Mouse (Mus musculus) gonadal fat pad, adult 2 months (tissue): ENCODE data around the gene Kctd18. TPM values are rescaled to one million over a fixed set of nuclear protein-coding genes. Genes with fewer than 3 reads are reported as not detected.
"Not testable (repeated sequence)": the region's sequence is repeated elsewhere in the genome, so short reads cannot be mapped to it uniquely, and the experiment has no call there.

Experiments used
- DNase-seq: peaks from one replicate; pipeline ENCODE4 v3.0.0-alpha.2; 2012; ENCODE audit warnings: low read depth
- polyA plus RNA-seq: library from polyadenylated mRNA; depleted of rRNA; stranded (reverse); fragments of >200 nt; gene quantifications from 2 replicates; pipeline ENCODE4 v1.2.3, GENCODE M21; 2012; rRNA removed

Kctd18 gene
- 7.3 and 8.5 TPM in 2 replicates for polyA plus RNA-seq

- no peak for DNase-seq
Measured at GRCm38 (mm10) chr1:58018856-58019255, at the start of gene Kctd18. Kctd18 (minus strand) TSS chr1:58018956.

DNA sequence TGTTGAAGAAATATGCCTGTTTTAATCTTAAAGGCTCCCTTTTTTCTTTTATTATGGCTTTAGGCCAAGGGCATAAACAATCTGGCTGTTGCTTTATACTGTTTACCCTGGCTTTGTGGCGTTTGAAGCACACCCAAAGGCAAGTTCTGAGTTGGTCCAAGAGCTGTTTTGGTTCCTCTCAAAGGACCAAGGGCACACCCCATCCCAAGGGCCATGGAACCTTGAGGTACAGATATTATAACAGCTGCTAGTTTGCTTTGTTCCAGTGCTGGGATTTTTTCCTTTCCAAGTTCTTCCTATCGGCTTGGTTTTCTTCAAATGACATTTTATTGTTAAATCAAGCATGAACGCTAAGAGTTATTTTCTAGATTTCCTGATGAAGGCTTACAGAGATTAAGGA is 46.9 kb upstream of the Kctd18 start:
- no peak for DNase-seq

GRCm38 (mm10) chr1:58065151-58065550 is 46.4 kb upstream of the Kctd18 start:
- no peak for DNase-seq

- DNase-seq, result no peak
Measured at GRCm38 (mm10) chr1:58062131-58062530, 43.4 kb upstream of the Kctd18 start.

DNA sequence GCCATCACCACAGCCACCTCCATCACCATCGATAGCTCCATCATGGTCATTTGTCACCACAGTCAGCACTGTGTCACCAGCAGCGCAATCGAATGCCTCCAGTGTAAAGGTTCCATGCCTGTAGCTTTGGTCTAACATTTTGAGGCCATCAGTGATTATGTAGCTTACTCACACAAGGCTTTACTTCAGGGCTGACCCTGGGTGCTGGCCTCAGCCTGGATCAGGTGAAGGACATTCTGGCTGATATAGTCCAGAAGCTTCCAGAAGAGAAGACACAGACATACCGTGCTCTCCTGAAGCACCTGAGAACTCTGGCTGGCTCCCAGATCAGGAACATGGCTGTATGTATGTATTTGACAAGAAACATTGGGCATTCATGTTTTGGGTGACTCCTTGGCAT is 40.1 kb upstream of the Kctd18 start:
- no peak for DNase-seq

- DNase-seq, result no peak
Measured at GRCm38 (mm10) chr1:58056939-58057338, 38.2 kb upstream of the Kctd18 start.

GRCm38 (mm10) chr1:58056074-58056807 is 37.5 kb upstream of the Kctd18 start:
- no peak for DNase-seq

GRCm38 (mm10) chr1:58055598-58055997 is 36.8 kb upstream of the Kctd18 start:
- DNase-seq, result no peak

GRCm38 (mm10) chr1:58049126-58049525 is 30.4 kb upstream of the Kctd18 start:
- DNase-seq, result no peak

DNA sequence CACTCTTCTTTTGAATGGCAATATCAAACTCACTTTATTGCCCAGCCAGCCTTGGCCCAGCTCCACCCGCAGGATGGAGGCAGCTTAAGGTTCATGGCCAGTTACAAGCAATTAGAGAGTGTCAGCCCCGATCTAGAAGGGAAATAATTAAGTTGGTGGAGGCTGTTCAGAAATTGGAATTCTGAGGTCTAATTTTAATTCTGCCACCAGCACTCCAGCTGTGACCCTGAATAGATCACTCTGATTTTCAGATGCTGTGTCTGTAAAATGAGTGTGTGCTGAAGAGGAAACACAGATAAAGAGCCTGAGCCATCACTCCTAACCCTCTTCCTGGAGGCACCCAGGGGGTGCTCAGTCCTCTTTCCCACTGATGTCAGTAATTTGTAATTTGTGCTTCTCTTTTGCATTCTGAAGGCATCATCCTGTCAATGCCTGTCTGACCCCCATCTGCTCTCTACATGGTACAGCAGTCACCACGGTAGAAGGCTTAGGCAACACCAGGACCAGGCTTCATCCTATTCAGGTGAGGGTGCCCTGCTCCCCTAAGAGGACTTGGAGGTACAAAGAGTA is 28.1 kb upstream of the Kctd18 start:
- no peak for DNase-seq

- no peak for DNase-seq
Measured at GRCm38 (mm10) chr1:58045546-58045945, 26.8 kb upstream of the Kctd18 start.

- DNase-seq, result no peak
Measured at GRCm38 (mm10) chr1:58045076-58045475, 26.3 kb upstream of the Kctd18 start.

GRCm38 (mm10) chr1:58037306-58037705 is 18.6 kb upstream of the Kctd18 start:
- not testable (repeated sequence) for DNase-seq

DNA sequence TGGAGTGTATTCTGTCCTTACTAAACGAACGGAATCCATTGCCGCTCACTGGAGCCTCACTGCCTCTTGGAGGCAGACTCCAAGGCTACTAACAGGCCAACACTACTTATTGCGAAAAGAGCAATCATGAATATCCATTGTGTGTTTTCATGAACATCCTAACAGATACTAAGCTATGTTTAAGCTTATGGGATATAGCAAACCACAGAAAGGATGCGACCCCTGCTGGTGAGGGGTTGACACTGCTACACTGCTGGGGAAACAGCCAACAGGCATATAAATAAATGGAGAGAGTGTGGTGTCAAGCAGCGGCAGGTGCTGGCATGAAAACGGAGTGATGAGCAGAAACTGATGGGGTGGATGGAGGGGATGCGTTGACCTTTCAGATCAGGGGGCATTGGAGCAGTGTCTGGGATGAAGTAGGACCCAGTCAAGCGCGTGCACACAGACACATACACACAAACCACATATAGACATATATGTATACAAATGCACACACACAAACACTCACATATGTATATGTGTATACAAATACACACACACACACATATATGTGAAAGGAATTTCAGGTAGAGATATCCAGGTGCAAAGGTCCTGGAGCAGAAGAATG is 12.5 kb upstream of the Kctd18 start:
- DNase-seq, result peak; percentile 34

- peak; percentile 63 for DNase-seq
Measured at GRCm38 (mm10) chr1:58030156-58030871, 11.6 kb upstream of the Kctd18 start.

GRCm38 (mm10) chr1:58029636-58030117 is 10.9 kb upstream of the Kctd18 start, which contains the start of gene Aox1:
Aox1 (plus strand) TSS chr1:58029931.
- peak; percentile 81 for DNase-seq

GRCm38 (mm10) chr1:58027707-58028106 is 9.0 kb upstream of the Kctd18 start:
- DNase-seq, result no peak

DNA sequence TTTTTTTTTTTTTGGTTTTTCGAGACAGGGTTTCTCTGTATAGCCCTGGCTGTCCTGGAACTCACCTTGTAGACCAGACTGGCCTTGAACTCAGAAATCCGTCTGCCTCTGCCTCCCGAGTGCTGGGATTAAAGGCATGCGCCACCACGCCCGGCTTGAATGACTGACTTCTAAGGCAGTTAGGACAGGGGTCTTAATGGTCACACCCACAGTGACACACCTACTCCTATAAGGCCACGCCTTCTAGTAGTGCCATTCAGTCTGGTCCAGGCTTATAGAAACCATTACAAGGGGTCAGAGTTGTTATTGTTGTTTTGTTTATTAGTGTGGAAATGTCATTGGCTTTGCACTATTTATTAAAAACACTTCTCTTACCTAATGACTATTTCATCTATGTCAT is 12.4 kb downstream of the Kctd18 start:
- not testable (repeated sequence) for DNase-seq

- no peak for DNase-seq
Measured at GRCm38 (mm10) chr1:57998146-57998545, 20.6 kb downstream of the Kctd18 start.

DNA sequence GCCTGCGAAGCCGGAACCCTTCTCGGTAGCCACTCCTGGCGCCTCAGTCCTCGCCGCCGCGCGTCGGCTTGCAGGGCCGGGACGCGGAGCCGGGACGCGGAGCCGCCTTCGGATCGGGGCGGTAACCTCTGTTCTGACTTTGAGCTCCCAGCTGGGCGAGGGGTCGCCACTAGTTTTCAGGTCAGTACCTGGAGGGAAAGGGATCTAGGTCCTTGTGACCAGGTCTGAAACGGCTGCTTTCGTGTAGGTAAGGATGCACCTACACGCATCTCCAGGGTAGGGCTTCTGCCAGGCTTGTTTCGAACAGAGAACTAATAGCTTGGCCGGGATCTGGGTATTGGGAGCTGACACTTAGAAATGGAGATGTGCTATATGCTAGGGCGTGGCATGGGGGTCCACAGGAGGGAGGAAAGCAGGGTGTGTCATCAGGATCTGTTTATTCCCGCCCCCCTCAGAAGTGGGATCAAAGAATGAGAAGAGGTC is 22.6 kb downstream of the Kctd18 start:
- DNase-seq, result no peak

- DNase-seq, result peak; percentile 51
Measured at GRCm38 (mm10) chr1:57995432-57996132, 23.2 kb downstream of the Kctd18 start, which contains the start of gene Sgo2a. Sgo2a (plus strand) TSS chr1:57995971.
